Mouse (Mus musculus): ENCODE data around the gene Bbs2. TPM values are rescaled to one million over a fixed set of nuclear protein-coding genes. Genes with fewer than 3 reads are reported as not detected.

Bbs2 gene
- polyA plus RNA-seq, 1 experiment from 2014 or later = 8.7 TPM

DNA sequence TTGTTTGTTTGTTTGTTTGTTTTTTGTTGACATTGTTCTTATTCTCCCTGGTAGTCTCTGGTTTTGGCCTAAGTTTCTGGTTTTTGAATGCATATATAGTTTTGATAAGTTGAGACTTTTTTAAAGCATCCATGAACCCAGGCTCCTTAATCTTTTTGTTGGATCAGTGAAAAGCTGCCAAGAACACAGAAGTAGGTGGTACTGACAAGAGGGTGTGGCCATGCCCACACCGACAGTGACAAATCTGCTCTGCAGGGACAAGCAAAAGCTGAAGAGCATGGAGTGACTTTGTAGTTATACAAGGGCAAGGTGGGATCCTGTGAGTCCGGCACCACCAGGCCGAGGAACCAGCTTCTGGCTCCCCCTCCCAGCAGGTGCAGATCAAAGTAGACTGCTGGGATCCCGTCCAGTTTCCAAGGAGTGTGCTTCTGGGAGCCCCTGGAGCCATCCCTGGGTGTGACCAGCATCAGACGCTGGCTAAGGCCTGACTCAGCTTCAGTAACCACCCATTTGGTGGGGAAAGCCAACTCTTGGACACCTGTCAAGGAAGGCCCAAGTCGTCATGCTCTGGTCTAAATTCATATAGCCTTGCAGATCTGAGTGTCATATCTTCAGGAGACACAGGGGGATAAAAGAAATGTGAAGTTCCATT, 11.9 kb upstream of the Bbs2 start:
- ATAC-seq (replicated peaks; ENCODE audit: insufficient number of reproducible peaks, low FRiP score, low TSS enrichment) = no peak
- WGBS (ENCODE audit: insufficient replicate concordance) = 60% methylated on average over 6 of the region's 6 CpGs

DNA sequence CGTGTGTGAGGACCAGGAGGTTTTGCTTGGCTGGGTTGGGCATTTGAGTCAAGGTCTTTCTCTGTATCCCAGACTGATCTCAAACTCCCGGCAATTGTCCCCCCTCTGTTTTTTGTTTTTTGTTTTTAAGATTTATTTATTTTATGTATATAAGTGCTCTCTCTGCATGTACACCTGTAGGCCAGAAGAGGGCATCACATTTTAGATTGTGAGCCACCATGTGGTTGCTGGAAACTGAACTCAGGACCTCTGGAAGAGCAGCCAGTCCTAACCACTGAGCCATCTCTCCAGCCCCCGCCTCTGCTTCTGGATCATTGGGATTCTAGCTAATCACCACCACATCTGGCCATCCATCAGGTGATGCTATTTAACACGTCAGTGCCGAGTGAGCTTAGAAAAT, 11.1 kb upstream of the Bbs2 start:
- Histone ChIP-seq H3K9ac (ENCODE audit: low read depth, low read length) (no peak overlapping the region), H3K27ac (ENCODE audit: low read depth, low read length) (no peak overlapping the region), H3K4me1 (ENCODE audit: control insufficient read depth, insufficient read depth, low read length) (peaks cover 2% of the 10 kb centered on the region; the same call in 1 of the 2 replicates), H3K36me3 (ENCODE audit: control insufficient read depth, insufficient read depth, low read length) (no peaks in the 10 kb centered on the region), H3K9me3 (replicated peaks; ENCODE audit: control insufficient read depth, low read length) (no peaks in the 10 kb centered on the region), H3K4me2 (no peak overlapping the region), H3K27me3 (ENCODE audit: control insufficient read depth, insufficient read depth, low read length) (no peaks in the 10 kb centered on the region), H3K4me3 (ENCODE audit: low read depth, low read length) (no peak overlapping the region)
- no peak for ATAC-seq (replicated peaks; ENCODE audit: insufficient number of reproducible peaks, low FRiP score, low TSS enrichment)
- WGBS (ENCODE audit: insufficient replicate concordance) = 71% methylated on average over 5 of the region's 5 CpGs

More for the DNA sequence above, 11.9 kb upstream of the Bbs2 start:
- H3K36me3 ChIP-seq (ENCODE audit: control insufficient read depth, insufficient read depth, low read length) = no peaks in the 10 kb centered on the region
- H3K27ac ChIP-seq (ENCODE audit: low read depth, low read length) = no peak overlapping the region
- no peaks in the 10 kb centered on the region for H3K9me3 ChIP-seq (replicated peaks; ENCODE audit: control insufficient read depth, low read length)
- H3K9ac ChIP-seq (ENCODE audit: low read depth, low read length) = no peak overlapping the region
- no peak overlapping the region for H3K4me3 ChIP-seq (ENCODE audit: low read depth, low read length)
- peaks cover 2% of the 10 kb centered on the region; the same call in 1 of the 2 replicates for H3K4me1 ChIP-seq (ENCODE audit: control insufficient read depth, insufficient read depth, low read length)
- H3K27me3 ChIP-seq (ENCODE audit: control insufficient read depth, insufficient read depth, low read length) = no peaks in the 10 kb centered on the region
- no peak overlapping the region for H3K4me2 ChIP-seq

DNA sequence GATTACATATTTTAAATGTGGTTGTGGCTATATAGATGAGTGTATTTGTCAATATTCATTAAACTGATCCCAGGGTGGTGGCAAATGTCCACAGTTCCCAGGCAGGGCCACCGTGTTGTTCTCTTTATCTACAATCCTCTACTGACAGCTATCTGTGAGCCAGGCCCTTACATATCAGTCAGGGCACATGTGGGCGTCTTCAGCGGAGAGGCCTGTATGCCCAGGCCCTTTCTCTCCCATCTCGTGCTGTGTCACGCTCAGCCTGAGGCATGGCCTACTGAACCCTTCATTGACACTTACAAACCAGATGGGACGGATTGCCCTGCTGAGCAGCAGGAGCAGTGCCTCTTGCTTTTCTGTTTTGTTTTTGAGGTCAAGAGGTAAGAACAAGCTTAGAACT, 10.7 kb upstream of the Bbs2 start:
- no peaks in the 10 kb centered on the region for H3K27me3 ChIP-seq (ENCODE audit: control insufficient read depth, insufficient read depth, low read length)
- no peaks in the 10 kb centered on the region for H3K36me3 ChIP-seq (ENCODE audit: control insufficient read depth, insufficient read depth, low read length)
- no peak overlapping the region for H3K4me3 ChIP-seq (ENCODE audit: low read depth, low read length)
- H3K4me2 ChIP-seq = no peak overlapping the region
- H3K9me3 ChIP-seq (replicated peaks; ENCODE audit: control insufficient read depth, low read length) = no peaks in the 10 kb centered on the region
- H3K27ac ChIP-seq (ENCODE audit: low read depth, low read length) = no peak overlapping the region
- peaks cover 2% of the 10 kb centered on the region; the same call in 1 of the 2 replicates for H3K4me1 ChIP-seq (ENCODE audit: control insufficient read depth, insufficient read depth, low read length)
- no peak overlapping the region for H3K9ac ChIP-seq (ENCODE audit: low read depth, low read length)
- WGBS (ENCODE audit: insufficient replicate concordance) = 61% methylated on average over 6 of the region's 6 CpGs
- ATAC-seq (replicated peaks; ENCODE audit: insufficient number of reproducible peaks, low FRiP score, low TSS enrichment) = no peak

DNA sequence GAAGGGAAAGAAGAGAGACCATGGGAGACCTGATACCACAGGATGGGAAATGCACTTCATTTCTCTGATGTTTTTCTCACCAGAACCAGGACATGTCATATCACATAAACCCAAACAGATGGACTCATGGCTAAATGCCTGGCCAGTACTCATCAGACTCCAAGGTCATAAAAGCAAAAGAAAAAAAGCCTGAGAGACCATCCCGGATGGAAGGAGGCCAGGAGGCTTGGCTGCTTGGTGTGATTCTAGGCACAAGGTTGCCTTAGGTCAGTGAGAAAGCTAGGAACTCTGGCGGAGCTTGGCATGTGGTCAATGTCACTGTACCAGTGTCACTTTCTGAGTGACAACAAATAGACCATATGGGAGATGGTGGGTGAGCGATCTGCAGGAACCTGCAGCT, 9.1 kb upstream of the Bbs2 start:
- WGBS (ENCODE audit: insufficient replicate concordance) = 54% methylated on average over 3 of the region's 3 CpGs
- no peaks in the 10 kb centered on the region for H3K9me3 ChIP-seq (replicated peaks; ENCODE audit: control insufficient read depth, low read length)
- H3K27me3 ChIP-seq (ENCODE audit: control insufficient read depth, insufficient read depth, low read length) = no peaks in the 10 kb centered on the region
- H3K36me3 ChIP-seq (ENCODE audit: control insufficient read depth, insufficient read depth, low read length) = no peaks in the 10 kb centered on the region
- H3K4me1 ChIP-seq (ENCODE audit: control insufficient read depth, insufficient read depth, low read length) = peaks cover 2% of the 10 kb centered on the region; the same call in 1 of the 2 replicates
- ATAC-seq (replicated peaks; ENCODE audit: insufficient number of reproducible peaks, low FRiP score, low TSS enrichment) = no peak
- H3K4me2 ChIP-seq = no peak overlapping the region
- no peak overlapping the region for H3K4me3 ChIP-seq (ENCODE audit: low read depth, low read length)
- no peak overlapping the region for H3K27ac ChIP-seq (ENCODE audit: low read depth, low read length)
- H3K9ac ChIP-seq (ENCODE audit: low read depth, low read length) = no peak overlapping the region

DNA sequence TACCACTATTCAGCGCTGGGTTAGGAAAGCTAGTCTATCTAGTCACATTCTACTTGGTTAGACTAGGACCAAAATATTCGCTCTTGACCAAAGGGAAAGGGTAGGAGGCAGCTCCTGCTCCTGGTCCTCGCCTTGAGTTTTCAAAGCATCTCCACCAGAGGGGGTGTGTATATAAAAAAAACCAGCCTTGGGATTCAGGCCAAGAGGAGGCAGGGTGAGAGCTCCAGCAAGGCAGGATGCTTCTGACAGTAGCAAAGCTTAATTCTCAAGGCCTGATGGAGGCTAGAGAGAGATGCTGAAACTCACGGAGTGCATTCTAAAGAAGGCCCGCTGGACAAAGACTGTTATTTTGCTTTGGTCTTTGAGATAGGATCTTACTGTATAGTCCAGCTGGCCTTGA, 5.4 kb upstream of the Bbs2 start:
- no peak for ATAC-seq (replicated peaks; ENCODE audit: insufficient number of reproducible peaks, low FRiP score, low TSS enrichment)
- Histone ChIP-seq H3K4me1 (ENCODE audit: control insufficient read depth, insufficient read depth, low read length) (no peaks in the 10 kb centered on the region), H3K27me3 (ENCODE audit: control insufficient read depth, insufficient read depth, low read length) (no peaks in the 10 kb centered on the region), H3K4me3 (ENCODE audit: low read depth, low read length) (no peak overlapping the region), H3K36me3 (ENCODE audit: control insufficient read depth, insufficient read depth, low read length) (no peaks in the 10 kb centered on the region), H3K4me2 (no peak overlapping the region), H3K27ac (ENCODE audit: low read depth, low read length) (no peak overlapping the region), H3K9me3 (replicated peaks; ENCODE audit: control insufficient read depth, low read length) (no peaks in the 10 kb centered on the region), H3K9ac (ENCODE audit: low read depth, low read length) (no peak overlapping the region)
- WGBS (ENCODE audit: insufficient replicate concordance) = 44% methylated on average over 5 of the region's 5 CpGs

DNA sequence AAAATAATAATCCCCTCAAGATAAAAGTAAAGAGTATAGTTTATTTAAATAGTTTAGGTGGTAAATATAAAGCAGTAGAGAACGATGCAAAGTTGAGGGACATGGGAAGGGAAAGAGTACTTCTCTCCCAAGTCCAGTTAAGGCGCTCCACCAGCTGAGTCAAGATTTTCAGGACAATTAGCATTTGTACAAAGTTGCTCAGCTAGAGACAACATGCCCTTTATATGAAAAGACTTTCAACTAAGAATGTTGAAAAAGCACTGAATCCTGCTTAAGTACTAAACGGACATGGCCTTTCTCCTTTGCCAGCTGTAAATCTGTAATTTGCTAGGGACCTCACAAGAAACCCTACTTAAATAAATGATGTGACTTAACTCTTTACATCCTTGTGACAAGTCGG, 268 bp upstream of the Bbs2 start:
- peak overlapping the region; percentile 61 for H3K4me3 ChIP-seq (ENCODE audit: low read depth, low read length)
- 60% methylated on average over 4 of the region's 4 CpGs for WGBS (ENCODE audit: insufficient replicate concordance)
- H3K9ac ChIP-seq (ENCODE audit: low read depth, low read length) = peak overlapping the region; percentile 82; the same call in 1 of the 2 replicates

DNA sequence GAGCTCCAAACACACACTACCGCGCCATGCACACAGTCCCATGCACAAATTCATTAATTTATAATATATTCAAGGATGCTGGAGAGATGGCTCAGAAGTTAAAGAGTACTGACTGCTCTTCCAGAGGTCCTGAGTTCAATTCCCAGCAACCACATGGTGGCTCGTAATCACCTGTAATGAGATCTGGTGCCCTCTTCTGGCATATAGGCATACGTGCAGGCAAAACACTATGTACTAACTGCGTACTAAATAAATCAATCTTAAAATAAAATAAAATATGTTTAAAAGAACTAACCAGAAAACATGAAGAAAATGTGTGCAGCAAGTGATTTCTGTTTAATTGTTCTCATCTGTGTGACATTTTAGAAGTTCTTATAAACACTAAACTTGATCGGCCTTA, 4.4 kb downstream of the Bbs2 start:
- no peak for ATAC-seq (replicated peaks; ENCODE audit: insufficient number of reproducible peaks, low FRiP score, low TSS enrichment)
- Histone ChIP-seq H3K36me3 (ENCODE audit: control insufficient read depth, insufficient read depth, low read length) (no peaks in the 10 kb centered on the region), H3K9ac (ENCODE audit: low read depth, low read length) (no peak overlapping the region), H3K4me2 (no peak overlapping the region), H3K4me1 (ENCODE audit: control insufficient read depth, insufficient read depth, low read length) (0 out of 2 replicates have a peak, but pooled peaks cover 4% of the 10 kb centered on the region), H3K4me3 (ENCODE audit: low read depth, low read length) (no peak overlapping the region), H3K27ac (ENCODE audit: low read depth, low read length) (no peak overlapping the region), H3K9me3 (replicated peaks; ENCODE audit: control insufficient read depth, low read length) (no peaks in the 10 kb centered on the region), H3K27me3 (ENCODE audit: control insufficient read depth, insufficient read depth, low read length) (no peaks in the 10 kb centered on the region)
- WGBS (ENCODE audit: insufficient replicate concordance) = 76% methylated on average over 6 of the region's 6 CpGs

More for the DNA sequence above, 268 bp upstream of the Bbs2 start:
- peak overlapping the region; percentile 74 for H3K4me2 ChIP-seq
- H3K27ac ChIP-seq (ENCODE audit: low read depth, low read length) = peak overlapping the region; percentile 90
- no peaks in the 10 kb centered on the region for H3K27me3 ChIP-seq (ENCODE audit: control insufficient read depth, insufficient read depth, low read length)
- H3K36me3 ChIP-seq (ENCODE audit: control insufficient read depth, insufficient read depth, low read length) = no peaks in the 10 kb centered on the region
- no peaks in the 10 kb centered on the region for H3K9me3 ChIP-seq (replicated peaks; ENCODE audit: control insufficient read depth, low read length)
- no peak for ATAC-seq (replicated peaks; ENCODE audit: insufficient number of reproducible peaks, low FRiP score, low TSS enrichment)
- 0 out of 2 replicates have a peak, but pooled peaks cover 4% of the 10 kb centered on the region for H3K4me1 ChIP-seq (ENCODE audit: control insufficient read depth, insufficient read depth, low read length)

DNA sequence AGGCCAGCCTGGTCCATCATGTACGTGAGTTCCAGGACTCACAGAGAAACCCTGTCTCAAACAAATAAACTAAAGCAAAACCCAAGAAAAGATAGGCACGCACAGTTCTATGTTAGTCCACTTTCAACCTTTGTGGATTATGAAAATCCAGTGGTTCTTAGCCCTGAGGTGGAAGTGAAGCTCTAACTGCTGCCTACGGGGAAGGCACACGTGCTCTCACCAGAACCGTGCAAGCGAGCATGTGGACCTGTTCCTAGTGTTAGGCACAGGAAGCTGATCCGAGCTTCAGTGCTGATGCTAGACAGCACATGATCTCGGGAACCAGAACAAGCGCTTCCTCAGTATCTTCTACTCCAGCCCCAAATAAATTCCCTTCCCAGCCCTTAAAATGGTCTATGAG, 5.9 kb downstream of the Bbs2 start:
- H3K4me1 ChIP-seq (ENCODE audit: control insufficient read depth, insufficient read depth, low read length) = no peaks in the 10 kb centered on the region
- no peaks in the 10 kb centered on the region for H3K9me3 ChIP-seq (replicated peaks; ENCODE audit: control insufficient read depth, low read length)
- no peak overlapping the region for H3K9ac ChIP-seq (ENCODE audit: low read depth, low read length)
- no peak overlapping the region for H3K27ac ChIP-seq (ENCODE audit: low read depth, low read length)
- H3K4me3 ChIP-seq (ENCODE audit: low read depth, low read length) = no peak overlapping the region
- H3K4me2 ChIP-seq = no peak overlapping the region
- no peak for ATAC-seq (replicated peaks; ENCODE audit: insufficient number of reproducible peaks, low FRiP score, low TSS enrichment)
- WGBS (ENCODE audit: insufficient replicate concordance) = 78% methylated on average over 9 of the region's 9 CpGs
- H3K27me3 ChIP-seq (ENCODE audit: control insufficient read depth, insufficient read depth, low read length) = no peaks in the 10 kb centered on the region
- H3K36me3 ChIP-seq (ENCODE audit: control insufficient read depth, insufficient read depth, low read length) = no peaks in the 10 kb centered on the region

DNA sequence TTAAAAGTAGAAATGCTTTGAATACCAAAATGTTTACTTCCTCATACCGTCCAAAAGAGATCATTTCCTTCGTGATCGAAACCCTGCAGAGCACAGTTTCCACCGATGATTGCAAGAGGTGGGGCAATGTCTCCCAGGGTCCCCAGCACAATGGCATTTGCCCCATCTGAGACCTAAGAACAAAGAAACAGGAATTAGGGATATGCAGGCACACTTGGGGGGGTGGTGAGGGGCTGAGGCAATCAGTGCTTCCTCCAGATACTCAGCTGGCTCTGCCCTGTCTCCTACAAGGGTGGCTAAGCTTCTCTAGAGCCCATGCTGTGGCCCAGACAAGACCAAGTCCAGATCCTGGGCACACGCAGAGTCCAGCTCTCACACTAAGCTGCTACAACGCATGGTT, 9.0 kb downstream of the Bbs2 start:
- no peak overlapping the region for H3K4me3 ChIP-seq (ENCODE audit: low read depth, low read length)

More for the DNA sequence above, 9.0 kb downstream of the Bbs2 start:
- H3K4me1 ChIP-seq (ENCODE audit: control insufficient read depth, insufficient read depth, low read length) = no peaks in the 10 kb centered on the region
- no peak overlapping the region for H3K27ac ChIP-seq (ENCODE audit: low read depth, low read length)
- H3K36me3 ChIP-seq (ENCODE audit: control insufficient read depth, insufficient read depth, low read length) = no peaks in the 10 kb centered on the region
- 65% methylated on average over 6 of the region's 6 CpGs for WGBS (ENCODE audit: insufficient replicate concordance)
- no peak overlapping the region for H3K4me2 ChIP-seq
- no peaks in the 10 kb centered on the region for H3K27me3 ChIP-seq (ENCODE audit: control insufficient read depth, insufficient read depth, low read length)
- no peaks in the 10 kb centered on the region for H3K9me3 ChIP-seq (replicated peaks; ENCODE audit: control insufficient read depth, low read length)
- H3K9ac ChIP-seq (ENCODE audit: low read depth, low read length) = no peak overlapping the region
- ATAC-seq (replicated peaks; ENCODE audit: insufficient number of reproducible peaks, low FRiP score, low TSS enrichment) = no peak

All from heart, embryonic 11.5 days (tissue).